Mouse (Mus musculus) gastrocnemius, postnatal 25 days (tissue): ENCODE results near the gene Vat1. TPM values are rescaled to one million over a fixed set of nuclear protein-coding genes. Genes with fewer than 3 reads are reported as not detected.
"Not testable (repeated sequence)": the region's sequence is repeated elsewhere in the genome, so short reads cannot be mapped to it uniquely, and the experiment has no call there.

Experiments used
- DNase-seq: peaks from one replicate; pipeline ENCODE4 v3.0.0; 2022
- long read RNA-seq, 2 experiments: library from polyadenylated mRNA; stranded (forward); transcript quantifications; one replicate each; pipeline ENCODE4 v2.0.0; 2021
- total RNA-seq, 2 experiments: library from RNA; stranded (reverse); gene quantifications; 1 replicate in 1 of 2; 2 replicates in 1 of 2; pipeline ENCODE4 v1.2.3; 2021

The Vat1 gene
- 10 to 100 TPM; 13.1 to 19.3 TPM for total RNA-seq
- long read RNA-seq, experiment 1, partial matches to known transcripts = 0 of 2 reads
- long read RNA-seq, experiment 1, other reads (novel, unspliced or antisense) = 2 of 2 reads
- long read RNA-seq, experiment 2, partial matches to known transcripts = 0 of 4 reads
- long read RNA-seq, experiment 2, other reads (novel, unspliced or antisense) = 3 of 4 reads

- DNase-seq = peak; percentile 80
These were observed at the start of gene Vat1 for GRCm38 (mm10) chr11:101465869-101466551. Gene Vat1, minus strand, starts transcription at chr11:101466230.

- no peak for DNase-seq
These were observed 41.1 kb upstream of the Vat1 start for GRCm38 (mm10) chr11:101507090-101507489.

GRCm38 (mm10) chr11:101506269-101506780 lies 40.3 kb upstream of the Vat1 start:
- DNase-seq = no peak

GRCm38 (mm10) chr11:101486126-101486525 lies 20.1 kb upstream of the Vat1 start:
- DNase-seq = no peak

- DNase-seq = no peak
These were observed 19.5 kb upstream of the Vat1 start for GRCm38 (mm10) chr11:101485509-101486028.

GRCm38 (mm10) chr11:101484814-101485213 lies 18.8 kb upstream of the Vat1 start:
- no peak for DNase-seq

GRCm38 (mm10) chr11:101484245-101484644 lies 18.2 kb upstream of the Vat1 start:
- DNase-seq = no peak

GRCm38 (mm10) chr11:101483804-101484203 lies 17.8 kb upstream of the Vat1 start:
- no peak for DNase-seq

GRCm38 (mm10) chr11:101480912-101481311 lies 14.9 kb upstream of the Vat1 start:
- DNase-seq = no peak

- no peak for DNase-seq
These were observed 13.2 kb upstream of the Vat1 start for GRCm38 (mm10) chr11:101479171-101479635.

- no peak for DNase-seq
These were observed 11.7 kb upstream of the Vat1 start for GRCm38 (mm10) chr11:101477552-101478211.

GRCm38 (mm10) chr11:101477194-101477551 lies 11.1 kb upstream of the Vat1 start:
- DNase-seq = no peak

- DNase-seq = not testable (repeated sequence)
These were observed 10.3 kb upstream of the Vat1 start for GRCm38 (mm10) chr11:101476361-101476760.

GRCm38 (mm10) chr11:101474298-101474697 lies 8.3 kb upstream of the Vat1 start:
- DNase-seq = no peak

- DNase-seq = not testable (repeated sequence)
These were observed 7.7 kb upstream of the Vat1 start for GRCm38 (mm10) chr11:101473686-101474085.

- DNase-seq = no peak
These were observed 6.3 kb upstream of the Vat1 start for GRCm38 (mm10) chr11:101472336-101472735.

- no peak for DNase-seq
These were observed 5.9 kb upstream of the Vat1 start for GRCm38 (mm10) chr11:101471926-101472325.

- DNase-seq = no peak
These were observed 4.2 kb upstream of the Vat1 start for GRCm38 (mm10) chr11:101470206-101470605.

GRCm38 (mm10) chr11:101469155-101469554 lies 3.1 kb upstream of the Vat1 start:
- DNase-seq = no peak

GRCm38 (mm10) chr11:101468731-101469130 lies 2.7 kb upstream of the Vat1 start:
- no peak for DNase-seq

- DNase-seq = no peak
These were observed 2.2 kb upstream of the Vat1 start for GRCm38 (mm10) chr11:101468263-101468688.

- peak; percentile 70 for DNase-seq
These were observed 1.6 kb upstream of the Vat1 start for GRCm38 (mm10) chr11:101467477-101468262.
